ENCODE assay signal across 31 mouse cellular contexts in genomic region chr2:110709436-110709835, GRCm38 (mm10). TPM values are rescaled to one million over a fixed set of nuclear protein-coding genes. Genes with fewer than 3 reads are reported as not detected.
DNase-seq lines count a peak whose midpoint lies in the region; ATAC-seq and TF ChIP-seq lines count a peak whose summit lies in the region.
"Had no signal": no experiment of that assay in that cellular context is flagged by ENCODE, and none has a peak within 500 bp of the region (broad histone marks: within the 10 kb centered on the region; RNA-seq: fewer than 3 reads in every experiment).

No protein-coding gene starts in this region.

- DNase-seq in frontal cortex, postnatal 14 days (ENCODE audit: low spot score in 2 of 2): no peak
- peak; percentile 26 for DNase-seq in right cerebral cortex, adult 18-20 months
- no peak for DNase-seq in right cerebral cortex, postnatal 10 days (ENCODE audit: low spot score in 2 of 2)
- peak; percentile 60 for DNase-seq in brain, adult 2 months (ENCODE audit: low read depth, low spot score)
- no peak for DNase-seq in stomach, postnatal 0 days (ENCODE audit: low spot score)
- DNase-seq in retina, embryonic 14.5 days (ENCODE audit: low spot score): no peak
- DNase-seq in heart, postnatal 36 days: no peak
- DNase-seq: adrenal gland, adult 8-10 months; cerebellum, adult 9-10 months; cerebellum, postnatal 14 days had no signal

- WGBS in stomach, postnatal 0 days: 86% methylated on average over 3 of the region's 3 CpGs

- no peak overlapping the region for H3K4me3 ChIP-seq in stomach, postnatal 0 days (ENCODE audit: low read depth, low read length)
- H3K4me3 ChIP-seq: embryonic facial prominence, embryonic 13.5 days; forebrain, embryonic 10.5 days; forebrain, embryonic 13.5 days; heart, adult 2 months; heart, embryonic 10.5 days; heart, embryonic 13.5 days; hindbrain, embryonic 12.5 days; hindbrain, embryonic 15.5 days had no signal

- no peaks in the 10 kb centered on the region for H3K4me1 ChIP-seq in stomach, postnatal 0 days (replicated peaks; ENCODE audit: control insufficient read depth, insufficient read depth)
- H3K4me1 ChIP-seq: embryonic facial prominence, embryonic 13.5 days; forebrain, embryonic 10.5 days; forebrain, embryonic 13.5 days; heart, embryonic 10.5 days; hindbrain, embryonic 12.5 days; hindbrain, embryonic 15.5 days had no signal

- intact Hi-C loops in heart, postnatal 36 days (cut with DNase I): no loop called here

- no peaks in the 10 kb centered on the region for H3K27me3 ChIP-seq in stomach, postnatal 0 days (ENCODE audit: control insufficient read depth, insufficient read depth, low read length)
- H3K27me3 ChIP-seq: embryonic facial prominence, embryonic 13.5 days; forebrain, embryonic 13.5 days; heart, embryonic 13.5 days; hindbrain, embryonic 12.5 days; hindbrain, embryonic 15.5 days had no signal

- no peak overlapping the region for H3K4me2 ChIP-seq in stomach, postnatal 0 days (replicated peaks; ENCODE audit: low read depth)
- H3K4me2 ChIP-seq: embryonic facial prominence, embryonic 13.5 days; forebrain, embryonic 13.5 days; hindbrain, embryonic 12.5 days; hindbrain, embryonic 15.5 days had no signal

- H3K9me3 ChIP-seq in stomach, postnatal 0 days (ENCODE audit: control insufficient read depth, low read length): no peaks in the 10 kb centered on the region
- H3K9me3 ChIP-seq: embryonic facial prominence, embryonic 13.5 days; forebrain, embryonic 10.5 days; forebrain, embryonic 13.5 days; heart, embryonic 10.5 days; heart, embryonic 13.5 days; hindbrain, embryonic 12.5 days; hindbrain, embryonic 15.5 days had no signal

- no peaks in the 10 kb centered on the region for H3K36me3 ChIP-seq in stomach, postnatal 0 days (ENCODE audit: control insufficient read depth, insufficient read depth, low read length)
- H3K36me3 ChIP-seq: embryonic facial prominence, embryonic 13.5 days; forebrain, embryonic 10.5 days; heart, embryonic 10.5 days; heart, embryonic 13.5 days; hindbrain, embryonic 12.5 days; hindbrain, embryonic 15.5 days had no signal

- TF ChIP-seq EP300 in stomach, postnatal 0 days (optimal IDR thresholded peaks at IDR 0.05): no peak

- peak; percentile 97 for ATAC-seq in frontal cortex, adult (ENCODE audit: low TSS enrichment)
- no peak for ATAC-seq in stomach, postnatal 0 days (ENCODE audit: low FRiP score, low TSS enrichment)
- ATAC-seq: activated CD4-positive, CD25-positive, alpha-beta regulatory T cell, adult 4 months; CD4-positive, CD25-positive, alpha-beta regulatory T cell, adult 4 months; forebrain, embryonic 13.5 days; forebrain, embryonic 16.5 days had no signal

- no peak for TF ChIP-seq CTCF in stomach, postnatal 0 days (IDR thresholded peaks at IDR 0.05; ENCODE audit: low read depth)

- H3K27ac ChIP-seq in stomach, postnatal 0 days (replicated peaks): peak overlapping the region; percentile 53; the same call in 1 of the 2 replicates
- H3K27ac ChIP-seq: embryonic facial prominence, embryonic 13.5 days; forebrain, embryonic 10.5 days; forebrain, embryonic 13.5 days; heart, adult 2 months; heart, embryonic 10.5 days; hindbrain, embryonic 12.5 days; hindbrain, embryonic 15.5 days had no signal

- no peak overlapping the region for H3K9ac ChIP-seq in stomach, postnatal 0 days (ENCODE audit: low read length)
- H3K9ac ChIP-seq: embryonic facial prominence, embryonic 13.5 days; forebrain, embryonic 13.5 days; heart, embryonic 13.5 days; hindbrain, embryonic 12.5 days; hindbrain, embryonic 15.5 days had no signal

RNA-seq across cellular contexts. Expression of gene Muc15, which starts 11.7 kb away (rescaled TPM):
- polyA plus RNA-seq in stomach, postnatal 0 days (2015; fragmentation: Nextera tagmentation; extraction: Ambion mirVana): 6.8 and 7.2 TPM in 2 replicates
- total RNA-seq in heart, postnatal 36 days (2021): not detected
- total RNA-seq: adrenal gland, adult 8-10 months; adrenal gland, postnatal 25 days; gastrocnemius, adult 8-10 months; gastrocnemius, postnatal 36 days; granulocyte monocyte progenitor cell, adult 5-6 weeks; heart, adult 2 months; heart, postnatal 14 days; hematopoietic stem cell, adult 5-6 weeks; MEL had no signal
- polyA plus RNA-seq: activated CD4-positive, CD25-positive, alpha-beta regulatory T cell, adult 4 months; C2C12; CD4-positive, CD25-positive, alpha-beta regulatory T cell, adult 4 months; forebrain, embryonic 13.5 days; heart, adult 2 months; heart, embryonic 10.5 days; heart, embryonic 13.5 days; intestine, embryonic 14.5 days had no signal

Comparison
In these comparisons a context has a peak if more than half of its experiments do, and no peak if none do; other contexts are left out.
1. DNase-seq: peak in right cerebral cortex, adult 18-20 months (single experiment) and brain, adult 2 months (single experiment); none in frontal cortex, postnatal 14 days (0 of 2), right cerebral cortex, postnatal 10 days (0 of 2), stomach, postnatal 0 days (single experiment), retina, embryonic 14.5 days (single experiment) and heart, postnatal 36 days (0 of 2).